Mouse (Mus musculus) embryonic fibroblast, embryonic 13.5 days (primary cell): ENCODE results near the gene Exoc6b. TPM values are rescaled to one million over a fixed set of nuclear protein-coding genes. Genes with fewer than 3 reads are reported as not detected.
A peak's percentile ranks its signal among the peaks of the same experiment; 100 is the strongest.

ENCODE experiments used
- H3K27ac ChIP-seq: 2 replicates; pipeline ENCODE4 v1.5.1; 2012; ENCODE audit warnings: low read length, control low read depth, inconsistent platforms; ENCODE audit not compliant: insufficient read depth
- H3K4me1 ChIP-seq: 2 replicates; pipeline ENCODE4 v1.6.1; 2011; ENCODE audit warnings: low read length; ENCODE audit not compliant: control insufficient read depth, insufficient read depth
- H3K4me3 ChIP-seq: 2 replicates; pipeline ENCODE4 v1.5.1; 2011; ENCODE audit warnings: mild to moderate bottlenecking, control low read depth, low read length; ENCODE audit not compliant: insufficient read depth
- CTCF ChIP-seq: IDR thresholded peaks from 2 replicates; pipeline ENCODE4 v1.5.1; 2011; ENCODE audit warnings: mild to moderate bottlenecking, control low read depth, low read length, moderate library complexity, borderline replicate concordance; ENCODE audit not compliant: insufficient read depth
- POLR2A ChIP-seq: IDR thresholded peaks from 2 replicates; pipeline ENCODE4 v1.6.1; 2011; ENCODE audit warnings: low read depth, mild to moderate bottlenecking, control low read depth, low read length, moderate library complexity
- polyA plus RNA-seq: library from polyadenylated mRNA; stranded (reverse); fragments of >200 nt; gene quantifications from 2 replicates; pipeline ENCODE4 v1.2.4, GENCODE M21; 2011; ENCODE audit warnings: low read depth; ENCODE audit not compliant: missing spikeins, insufficient read length

The Exoc6b gene
- polyA plus RNA-seq, 1 experiment = 34.0 TPM

GRCm38 (mm10) chr6:85010397-85010796 lies 58.9 kb downstream of the Exoc6b start:
- TF ChIP-seq CTCF (no peak), POLR2A (no peak)
- H3K4me3 ChIP-seq = no peak overlapping the region
- no peak overlapping the region for H3K27ac ChIP-seq
- H3K4me1 ChIP-seq = peaks cover 2% of the 10 kb centered on the region

- no peak for TF ChIP-seq POLR2A
- no peak for TF ChIP-seq CTCF
- H3K4me1 ChIP-seq = no peaks in the 10 kb centered on the region
- H3K27ac ChIP-seq = no peak overlapping the region
Observed at GRCm38 (mm10) chr6:84995418-84995817, 73.9 kb downstream of the Exoc6b start.

GRCm38 (mm10) chr6:84976563-84976971 lies 92.7 kb downstream of the Exoc6b start:
- Histone ChIP-seq H3K4me1 (no peaks in the 10 kb centered on the region; the same call in 1 of the 2 replicates), H3K27ac (no peak overlapping the region; the same call in 1 of the 2 replicates), H3K4me3 (no peak overlapping the region)
- no peak for TF ChIP-seq CTCF
- TF ChIP-seq POLR2A = no peak

More at GRCm38 (mm10) chr6:84995418-84995817, 73.9 kb downstream of the Exoc6b start:
- no peak overlapping the region for H3K4me3 ChIP-seq

- TF ChIP-seq POLR2A (no peak), CTCF (no peak)
- no peaks in the 10 kb centered on the region for H3K4me1 ChIP-seq
- H3K27ac ChIP-seq = no peak overlapping the region
- no peak overlapping the region for H3K4me3 ChIP-seq
Observed at GRCm38 (mm10) chr6:84968531-84968930, 100.8 kb downstream of the Exoc6b start.

GRCm38 (mm10) chr6:84964729-84965415 lies 104.4 kb downstream of the Exoc6b start:
- no peak for TF ChIP-seq CTCF
- TF ChIP-seq POLR2A = no peak
- Histone ChIP-seq H3K4me3 (no peak overlapping the region), H3K4me1 (no peaks in the 10 kb centered on the region), H3K27ac (no peak overlapping the region)

GRCm38 (mm10) chr6:84963044-84963443 lies 106.3 kb downstream of the Exoc6b start:
- Histone ChIP-seq H3K27ac (no peak overlapping the region), H3K4me3 (no peak overlapping the region), H3K4me1 (peaks cover 4% of the 10 kb centered on the region)
- TF ChIP-seq CTCF (no peak), POLR2A (no peak)

- H3K4me1 ChIP-seq = peaks cover 4% of the 10 kb centered on the region
- H3K27ac ChIP-seq = no peak overlapping the region
- H3K4me3 ChIP-seq = no peak overlapping the region
- TF ChIP-seq POLR2A (no peak), CTCF (no peak)
Observed at GRCm38 (mm10) chr6:84961763-84962162, 107.5 kb downstream of the Exoc6b start.

GRCm38 (mm10) chr6:84959520-84959919 lies 109.8 kb downstream of the Exoc6b start:
- H3K27ac ChIP-seq = peak overlapping the region; percentile 73; the same call in 1 of the 2 replicates

GRCm38 (mm10) chr6:84951621-84952020 lies 117.7 kb downstream of the Exoc6b start:
- Histone ChIP-seq H3K4me1 (no peaks in the 10 kb centered on the region; the same call in 1 of the 2 replicates), H3K27ac (no peak overlapping the region), H3K4me3 (no peak overlapping the region)
- TF ChIP-seq POLR2A (no peak), CTCF (no peak)

More at GRCm38 (mm10) chr6:84959520-84959919, 109.8 kb downstream of the Exoc6b start:
- TF ChIP-seq POLR2A (no peak), CTCF (no peak)
- peaks cover 4% of the 10 kb centered on the region for H3K4me1 ChIP-seq
- H3K4me3 ChIP-seq = no peak overlapping the region

- TF ChIP-seq POLR2A = no peak
- no peak for TF ChIP-seq CTCF
- H3K4me1 ChIP-seq = no peaks in the 10 kb centered on the region
- no peak overlapping the region for H3K4me3 ChIP-seq
- no peak overlapping the region for H3K27ac ChIP-seq
Observed at GRCm38 (mm10) chr6:84946569-84946968, 122.7 kb downstream of the Exoc6b start.

GRCm38 (mm10) chr6:84946106-84946505 lies 123.2 kb downstream of the Exoc6b start:
- Histone ChIP-seq H3K27ac (no peak overlapping the region), H3K4me1 (no peaks in the 10 kb centered on the region), H3K4me3 (no peak overlapping the region)
- TF ChIP-seq POLR2A (no peak), CTCF (no peak)
